Mouse (Mus musculus) small intestine, adult 2 months (tissue): ENCODE measurements around the gene Zfp523. TPM values are rescaled to one million over a fixed set of nuclear protein-coding genes. Genes with fewer than 3 reads are reported as not detected.

Experiments used
- H3K27ac ChIP-seq: fragments of 200-500 bp; 2 replicates; pipeline ENCODE4 v1.5.1; 2012; ENCODE audit warnings: low read depth, low read length, control low read depth, inconsistent platforms; ENCODE audit not compliant: insufficient read depth
- H3K27me3 ChIP-seq: fragments of 200-500 bp; 2 replicates; pipeline ENCODE4 v1.6.1; 2012; ENCODE audit warnings: mild to moderate bottlenecking, moderate library complexity, low read length, inconsistent platforms; ENCODE audit not compliant: control insufficient read depth, insufficient read depth
- H3K36me3 ChIP-seq: fragments of 200-500 bp; 2 replicates; pipeline ENCODE4 v1.6.1; 2012; ENCODE audit warnings: mild to moderate bottlenecking, low read length, control low read depth, inconsistent platforms; ENCODE audit not compliant: control insufficient read depth, insufficient read depth
- H3K4me1 ChIP-seq: fragments of 200-500 bp; 2 replicates; pipeline ENCODE4 v1.6.1; 2012; ENCODE audit warnings: low read length, inconsistent platforms, mixed read lengths; ENCODE audit not compliant: control insufficient read depth, insufficient read depth, insufficient read length
- H3K4me3 ChIP-seq: fragments of 200-500 bp; 2 replicates; pipeline ENCODE4 v1.5.1; 2012; ENCODE audit warnings: low read depth, mild to moderate bottlenecking, control low read depth, inconsistent platforms, low read length, moderate library complexity
- CTCF ChIP-seq: fragments of 200-500 bp; IDR thresholded peaks from 2 replicates; pipeline ENCODE4 v1.5.1; 2012; ENCODE audit warnings: low read depth, mild to moderate bottlenecking, control low read depth, inconsistent platforms, low read length, moderate library complexity, mixed read lengths; ENCODE audit not compliant: insufficient replicate concordance, insufficient read length; ENCODE audit errors: extremely low read depth
- POLR2A ChIP-seq: fragments of 200-500 bp; IDR thresholded peaks from 2 replicates; pipeline ENCODE4 v1.6.1; 2012; ENCODE audit warnings: low read depth, mild to moderate bottlenecking, control low read depth, inconsistent platforms, low read length, moderate library complexity
- WGBS: fragments of 180-500 bp; shearing (Covaris S2); methylation state at CpG from one replicate; pipeline ENCODE4 v1.1.7; 2018; 5-methylcytosine and 5-hydroxymethylcytosine counted together
- polyA plus RNA-seq: library from polyadenylated mRNA; depleted of rRNA; stranded (reverse); fragments of >200 nt; gene quantifications from 2 replicates; pipeline ENCODE4 v1.2.3, GENCODE M21; 2012

Zfp523 gene
- polyA plus RNA-seq, 1 experiment, result 39.8 TPM

DNA sequence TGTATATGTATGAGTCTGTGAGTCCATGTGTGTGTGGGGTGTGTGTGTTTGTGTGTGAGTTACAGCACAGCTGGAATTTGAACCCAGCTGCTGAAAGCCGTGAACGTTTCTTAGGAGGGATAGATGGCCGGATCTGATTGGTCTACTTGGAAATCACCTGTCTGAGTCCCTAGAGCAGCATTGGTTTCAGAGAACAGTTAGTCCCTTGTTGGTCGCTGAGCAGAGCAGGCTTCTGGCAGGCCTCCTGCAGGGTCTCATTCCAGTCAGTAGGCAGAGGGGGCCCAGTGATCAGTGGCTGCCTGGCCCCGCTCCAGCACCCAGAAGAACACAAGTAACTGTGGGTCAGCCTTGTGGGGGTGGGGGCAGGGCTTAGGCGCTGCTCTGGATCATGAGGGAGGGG, 67.8 kb downstream of the Zfp523 start:
- 50% methylated on average over 6 of the region's 6 CpGs for WGBS
- H3K4me1 ChIP-seq, result peaks cover 8% of the 10 kb centered on the region
- H3K36me3 ChIP-seq, result peaks cover 39% of the 10 kb centered on the region
- H3K27ac ChIP-seq, result no peak overlapping the region
- TF ChIP-seq POLR2A (no peak), CTCF (no peak)
- no peaks in the 10 kb centered on the region for H3K27me3 ChIP-seq
- no peak overlapping the region for H3K4me3 ChIP-seq

DNA sequence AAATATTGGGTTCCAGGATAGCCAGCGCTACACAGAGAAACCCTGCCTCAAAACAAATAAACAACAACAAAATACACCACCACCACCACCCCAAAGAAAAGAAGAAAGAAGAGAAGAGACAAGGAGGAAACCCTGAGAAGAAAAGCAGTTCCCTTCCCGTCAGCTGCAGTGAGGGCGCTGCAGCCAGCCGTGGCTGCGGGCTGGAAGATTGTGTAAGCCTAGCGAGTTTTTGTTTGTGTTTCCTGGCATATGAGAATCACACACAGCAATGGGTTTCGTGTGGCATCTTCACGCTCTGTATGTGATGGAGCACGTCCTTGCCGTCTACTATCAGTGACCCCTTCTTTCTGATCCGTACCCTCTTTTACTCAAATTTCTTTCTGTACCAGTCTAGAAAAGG, 69.7 kb downstream of the Zfp523 start:
- TF ChIP-seq CTCF (no peak), POLR2A (no peak)
- 79% methylated on average over 11 of the region's 11 CpGs for WGBS
- H3K4me3 ChIP-seq, result no peak overlapping the region

DNA sequence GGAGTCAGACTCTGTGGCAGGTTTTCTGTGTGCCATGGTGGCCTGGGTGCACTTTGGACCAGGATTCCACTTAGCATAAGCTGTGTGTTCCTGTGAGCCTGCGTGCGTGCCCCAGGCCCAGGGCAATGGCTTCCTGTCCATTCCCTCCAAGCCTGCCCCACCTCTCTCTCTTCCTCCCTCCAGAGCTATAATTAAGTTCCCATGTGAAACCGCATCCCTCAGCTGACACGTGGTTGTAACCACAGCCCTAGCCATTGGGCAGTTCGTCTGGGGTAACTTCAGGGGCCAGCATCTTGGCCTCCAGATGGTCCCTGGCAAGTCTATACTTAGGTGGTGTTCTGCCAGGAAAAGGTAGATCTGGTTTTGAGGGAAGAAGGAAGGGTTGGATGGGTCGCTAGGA, 70.7 kb downstream of the Zfp523 start:
- 65% methylated on average over 6 of the region's 6 CpGs for WGBS
- TF ChIP-seq CTCF, result no peak
- no peak for TF ChIP-seq POLR2A
- peaks cover 11% of the 10 kb centered on the region for H3K4me1 ChIP-seq
- no peak overlapping the region for H3K27ac ChIP-seq
- H3K36me3 ChIP-seq, result peaks cover 26% of the 10 kb centered on the region
- H3K4me3 ChIP-seq, result 0 out of 2 replicates have a peak overlapping the region, but pooled peaks have one; percentile 2
- no peaks in the 10 kb centered on the region for H3K27me3 ChIP-seq

More for the DNA sequence above, 69.7 kb downstream of the Zfp523 start:
- peaks cover 28% of the 10 kb centered on the region for H3K36me3 ChIP-seq
- H3K27me3 ChIP-seq, result no peaks in the 10 kb centered on the region
- H3K27ac ChIP-seq, result no peak overlapping the region
- H3K4me1 ChIP-seq, result peaks cover 8% of the 10 kb centered on the region

DNA sequence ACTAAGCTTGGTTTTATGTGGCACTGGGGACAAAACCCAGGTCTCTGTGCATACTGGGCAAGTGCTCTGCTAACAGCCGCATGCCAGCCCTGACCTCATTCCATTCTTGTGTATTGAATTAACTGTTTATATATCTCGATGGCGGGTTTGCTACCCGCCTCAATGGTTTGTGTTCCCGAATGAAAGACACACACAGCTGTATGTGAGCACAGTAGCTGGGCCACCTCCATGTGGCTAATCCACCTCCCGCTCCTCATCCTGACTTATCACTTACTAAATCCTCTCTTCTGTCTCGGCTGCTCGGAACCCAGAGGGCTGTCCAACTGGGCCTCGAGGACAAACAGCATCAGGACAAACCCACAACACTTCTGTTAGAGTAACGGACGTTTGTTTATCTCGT, 72.1 kb downstream of the Zfp523 start:
- H3K27me3 ChIP-seq, result no peaks in the 10 kb centered on the region
- H3K4me3 ChIP-seq, result no peak overlapping the region
- H3K27ac ChIP-seq, result no peak overlapping the region
- peaks cover 19% of the 10 kb centered on the region for H3K36me3 ChIP-seq
- peaks cover 11% of the 10 kb centered on the region for H3K4me1 ChIP-seq
- TF ChIP-seq CTCF, result no peak
- 77% methylated on average over 12 of the region's 12 CpGs for WGBS

DNA sequence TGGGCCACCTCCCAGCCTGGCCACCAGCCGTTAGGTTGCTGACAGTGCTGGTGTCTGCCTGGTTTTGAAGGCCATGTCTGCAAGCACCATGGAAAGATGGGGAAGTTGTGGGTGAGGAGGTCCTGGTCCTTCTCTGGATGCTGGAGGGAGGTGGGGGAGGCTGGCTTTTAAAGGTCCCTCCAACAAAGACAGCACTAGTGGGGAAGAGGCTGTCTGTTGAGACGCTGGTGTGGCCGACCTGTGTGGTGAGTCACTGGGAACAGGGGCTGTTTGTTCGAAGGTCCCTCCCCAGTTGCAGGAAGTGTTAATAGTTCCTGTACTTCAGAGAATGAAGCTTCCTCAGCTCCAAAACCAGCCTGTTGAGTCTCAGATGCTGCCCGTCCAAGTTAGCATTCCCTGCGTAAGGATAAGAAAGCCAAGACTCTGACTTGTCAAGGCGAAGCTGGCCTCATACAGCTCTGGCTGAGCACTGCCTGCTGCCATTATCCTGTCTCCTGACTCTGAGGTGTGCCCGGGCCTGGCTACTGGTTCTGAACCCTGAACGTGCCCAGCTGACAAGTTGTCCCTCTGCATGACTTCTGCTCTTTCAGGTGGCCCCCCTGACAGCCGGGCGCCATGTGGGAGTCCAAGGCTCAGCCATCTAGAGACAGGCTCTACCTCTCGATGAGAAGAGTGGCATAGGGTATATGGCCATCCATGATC, 74.8 kb downstream of the Zfp523 start:
- H3K27ac ChIP-seq, result 0 out of 2 replicates have a peak overlapping the region, but pooled peaks have one; percentile 18
- 76% methylated on average over 12 of the region's 12 CpGs for WGBS
- peaks cover 15% of the 10 kb centered on the region for H3K36me3 ChIP-seq
- TF ChIP-seq CTCF (no peak), POLR2A (no peak)
- H3K4me1 ChIP-seq, result peaks cover 14% of the 10 kb centered on the region
- H3K4me3 ChIP-seq, result no peak overlapping the region
- H3K27me3 ChIP-seq, result no peaks in the 10 kb centered on the region

DNA sequence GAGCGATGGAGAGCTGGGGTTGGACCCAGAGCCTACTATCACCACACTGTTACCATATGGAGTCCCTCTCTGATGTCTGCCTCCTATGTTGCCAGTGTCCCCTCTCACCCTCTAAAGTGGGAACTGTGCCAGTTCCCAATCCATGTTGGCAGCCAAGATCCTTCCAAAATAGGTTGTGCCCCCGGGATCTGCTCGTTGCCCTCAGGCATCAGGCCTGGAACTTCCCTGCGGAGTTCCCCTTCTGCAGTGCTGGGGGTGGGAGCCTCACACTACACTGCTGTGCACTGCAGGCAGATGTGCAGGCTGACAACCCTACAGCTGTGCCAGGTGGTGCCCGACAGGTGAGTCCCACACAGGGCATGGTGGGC, 75.3 kb downstream of the Zfp523 start:
- TF ChIP-seq CTCF, result no peak
- TF ChIP-seq POLR2A, result no peak
- Histone ChIP-seq H3K27me3 (no peaks in the 10 kb centered on the region), H3K4me1 (peaks cover 14% of the 10 kb centered on the region), H3K27ac (no peak overlapping the region), H3K4me3 (no peak overlapping the region), H3K36me3 (peaks cover 15% of the 10 kb centered on the region)
- WGBS, result 63% methylated on average over 5 of the region's 5 CpGs

DNA sequence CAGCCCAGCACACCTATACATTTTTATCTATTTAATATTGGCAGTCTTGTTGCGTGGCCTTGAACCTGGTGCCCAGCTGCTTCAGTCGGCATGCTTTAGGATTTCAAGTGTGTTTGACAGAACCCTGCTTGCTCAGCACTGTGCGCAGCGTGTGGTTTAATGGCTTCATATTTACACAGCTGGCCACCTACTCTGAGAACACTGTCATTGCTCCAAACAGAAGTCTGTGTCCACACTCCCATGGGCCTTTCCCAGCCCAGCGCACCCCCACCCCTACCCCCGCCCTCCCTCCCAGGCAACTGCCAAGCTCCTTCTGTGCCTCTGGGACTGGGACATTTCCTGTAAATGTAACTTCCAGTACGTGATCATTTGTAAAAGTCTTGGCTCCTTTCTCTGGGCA, 76.3 kb downstream of the Zfp523 start:
- WGBS, result 57% methylated on average over 7 of the region's 7 CpGs
- peaks cover 11% of the 10 kb centered on the region for H3K4me1 ChIP-seq
- H3K36me3 ChIP-seq, result peaks cover 15% of the 10 kb centered on the region
- H3K4me3 ChIP-seq, result no peak overlapping the region
- H3K27me3 ChIP-seq, result no peaks in the 10 kb centered on the region
- no peak overlapping the region for H3K27ac ChIP-seq
- TF ChIP-seq POLR2A (no peak), CTCF (no peak)
